In the genomic region with DNA sequence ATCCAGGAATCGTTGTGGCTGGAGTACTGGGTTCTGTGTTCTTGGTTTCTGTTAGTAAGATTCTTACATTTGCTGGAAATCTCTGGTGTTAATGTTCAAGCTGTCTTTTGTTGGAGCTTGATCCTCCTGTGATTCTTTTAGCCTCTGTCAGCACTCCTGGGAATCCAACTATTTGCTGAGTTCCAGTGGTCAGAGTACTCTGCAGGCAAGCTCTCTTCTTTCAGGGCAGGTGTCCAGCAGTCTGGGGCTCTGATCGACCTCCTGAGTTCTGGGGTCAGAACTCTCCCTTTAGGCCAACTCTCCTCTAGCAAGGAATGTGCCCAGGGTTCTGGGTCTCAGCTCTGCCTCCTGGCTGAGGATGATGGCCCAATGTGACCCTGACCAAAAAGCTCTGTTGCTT, we compare ENCODE assay signal across 28 mouse cellular contexts.
DNase-seq lines count a peak whose midpoint lies in the region; ATAC-seq lines count a peak whose summit lies in the region.
"Had no signal": no experiment of that assay in that cellular context is flagged by ENCODE, and none has a peak within 500 bp of the region (broad histone marks: within the 10 kb centered on the region; RNA-seq: fewer than 3 reads in every experiment).

No protein-coding gene starts in this region.

- H3K4me3 ChIP-seq in kidney, embryonic 14.5 days (ENCODE audit: low read length) = no peak overlapping the region
- no peak overlapping the region for H3K4me3 ChIP-seq in kidney, embryonic 16.5 days (ENCODE audit: low read length)
- H3K4me3 ChIP-seq: embryonic facial prominence, embryonic 10.5 days; embryonic facial prominence, embryonic 13.5 days; erythroblast, embryonic 14.5 days; forebrain, embryonic 12.5 days; forebrain, embryonic 15.5 days; heart, embryonic 12.5 days; heart, embryonic 15.5 days; hindbrain, embryonic 10.5 days; hindbrain, embryonic 13.5 days had no signal

- H3K9ac ChIP-seq in kidney, embryonic 14.5 days (ENCODE audit: low read depth, low read length) = no peak overlapping the region
- H3K9ac ChIP-seq in kidney, embryonic 16.5 days (replicated peaks; ENCODE audit: low read length) = no peak overlapping the region
- H3K9ac ChIP-seq: embryonic facial prominence, embryonic 13.5 days; forebrain, embryonic 12.5 days; forebrain, embryonic 15.5 days; heart, embryonic 12.5 days; heart, embryonic 15.5 days; hindbrain, embryonic 13.5 days had no signal

- no peak overlapping the region for H3K4me2 ChIP-seq in kidney, embryonic 14.5 days (replicated peaks; ENCODE audit: low read depth, low read length)
- no peak overlapping the region for H3K4me2 ChIP-seq in kidney, embryonic 16.5 days (replicated peaks; ENCODE audit: low read depth, low read length)
- H3K4me2 ChIP-seq: embryonic facial prominence, embryonic 13.5 days; forebrain, embryonic 12.5 days; forebrain, embryonic 15.5 days; heart, embryonic 12.5 days; heart, embryonic 15.5 days; hindbrain, embryonic 13.5 days had no signal

- H3K27ac ChIP-seq in kidney, embryonic 14.5 days (ENCODE audit: low read depth, low read length) = no peak overlapping the region
- H3K27ac ChIP-seq in kidney, embryonic 16.5 days (ENCODE audit: low read length) = no peak overlapping the region
- H3K27ac ChIP-seq: embryonic facial prominence, embryonic 10.5 days; embryonic facial prominence, embryonic 13.5 days; forebrain, embryonic 12.5 days; forebrain, embryonic 15.5 days; heart, embryonic 15.5 days; hindbrain, embryonic 10.5 days; hindbrain, embryonic 13.5 days had no signal

- WGBS in kidney, embryonic 14.5 days = 91% methylated on average over 2 of the region's 2 CpGs
- WGBS in kidney, embryonic 16.5 days = 83% methylated on average over 2 of the region's 2 CpGs

- no peaks in the 10 kb centered on the region for H3K9me3 ChIP-seq in kidney, embryonic 14.5 days (ENCODE audit: control insufficient read depth, low read length)
- H3K9me3 ChIP-seq in kidney, embryonic 16.5 days (ENCODE audit: low read length) = no peaks in the 10 kb centered on the region
- H3K9me3 ChIP-seq: embryonic facial prominence, embryonic 10.5 days; embryonic facial prominence, embryonic 13.5 days; forebrain, embryonic 12.5 days; forebrain, embryonic 15.5 days; heart, embryonic 12.5 days; heart, embryonic 15.5 days; hindbrain, embryonic 10.5 days; hindbrain, embryonic 13.5 days had no signal

- H3K27me3 ChIP-seq in kidney, embryonic 14.5 days (ENCODE audit: control insufficient read depth, insufficient read depth, low read length) = no peaks in the 10 kb centered on the region
- H3K27me3 ChIP-seq in kidney, embryonic 16.5 days (ENCODE audit: insufficient read depth, low read length) = no peaks in the 10 kb centered on the region
- H3K27me3 ChIP-seq: embryonic facial prominence, embryonic 13.5 days; forebrain, embryonic 12.5 days; forebrain, embryonic 15.5 days; heart, embryonic 12.5 days; heart, embryonic 15.5 days; hindbrain, embryonic 13.5 days had no signal

- ATAC-seq in kidney, embryonic 14.5 days (ENCODE audit: low FRiP score, low TSS enrichment) = no peak
- ATAC-seq in kidney, embryonic 16.5 days (ENCODE audit: low FRiP score, low TSS enrichment) = no peak
- ATAC-seq: activated CD4-positive, CD25-positive, alpha-beta regulatory T cell, adult 4 months; CD4-positive, CD25-positive, alpha-beta regulatory T cell, adult 4 months; forebrain, embryonic 15.5 days; hindbrain, embryonic 16.5 days had no signal

- DNase-seq in kidney, adult 18-20 months = peak; percentile 9
- peak; percentile 72 for DNase-seq in kidney, adult 9 months
- DNase-seq in kidney, postnatal 36 days = peak; percentile 43 to 47
- DNase-seq in testis, postnatal 10 days (ENCODE audit: low spot score) = no peak
- DNase-seq: adrenal gland, adult 8-10 months; adrenal gland, postnatal 25 days; cerebellum, adult 11-12 months; cerebellum, adult 8-10 months; cerebellum, postnatal 10 days; cerebellum, postnatal 36 days; embryo, embryonic 11 days; gastrocnemius, postnatal 36 days; heart, postnatal 10 days; heart, postnatal 36 days had no signal

- H3K36me3 ChIP-seq in kidney, embryonic 14.5 days (ENCODE audit: control insufficient read depth, insufficient read depth, low read length) = no peaks in the 10 kb centered on the region
- no peaks in the 10 kb centered on the region for H3K36me3 ChIP-seq in kidney, embryonic 16.5 days (ENCODE audit: insufficient read depth, low read length)
- H3K36me3 ChIP-seq: embryonic facial prominence, embryonic 10.5 days; embryonic facial prominence, embryonic 13.5 days; forebrain, embryonic 12.5 days; forebrain, embryonic 15.5 days; heart, embryonic 12.5 days; heart, embryonic 15.5 days; hindbrain, embryonic 10.5 days; hindbrain, embryonic 13.5 days had no signal

- no peaks in the 10 kb centered on the region for H3K4me1 ChIP-seq in kidney, embryonic 14.5 days (ENCODE audit: control insufficient read depth, insufficient read depth, low read length)
- H3K4me1 ChIP-seq in kidney, embryonic 16.5 days (ENCODE audit: insufficient read depth, low read length) = no peaks in the 10 kb centered on the region
- H3K4me1 ChIP-seq: embryonic facial prominence, embryonic 10.5 days; embryonic facial prominence, embryonic 13.5 days; forebrain, embryonic 12.5 days; forebrain, embryonic 15.5 days; heart, embryonic 12.5 days; heart, embryonic 15.5 days; hindbrain, embryonic 10.5 days; hindbrain, embryonic 13.5 days had no signal
